Mouse (Mus musculus) heart, postnatal 0 days (tissue): ENCODE data around the gene Ralb.

Experiments
- CTCF ChIP-seq: IDR thresholded peaks from 2 replicates; pipeline ENCODE4 v1.5.1; 2016; ENCODE audit warnings: antibody characterized with exemption, control low read depth, low read depth
- EP300 ChIP-seq: IDR thresholded peaks from 2 replicates; pipeline ENCODE4 v1.6.1; 2016; ENCODE audit warnings: antibody characterized with exemption, low read depth

DNA sequence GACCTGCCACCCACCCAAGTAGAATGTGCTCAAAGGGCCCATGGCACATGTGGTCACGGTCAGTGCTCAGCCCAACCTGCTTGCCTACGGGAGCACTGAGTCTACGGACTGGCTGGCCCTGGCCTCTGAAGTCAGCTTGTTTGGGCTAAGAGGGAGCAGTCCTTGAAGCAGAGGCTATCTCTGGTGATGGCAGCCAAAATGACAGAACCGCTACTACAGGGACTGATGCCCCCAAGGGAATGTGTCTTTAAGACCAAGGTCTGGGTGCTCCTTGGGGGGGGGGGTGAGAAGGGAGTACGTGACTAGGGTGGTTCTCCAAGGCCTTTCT is 47.1 kb downstream of the Ralb start:
- TF ChIP-seq CTCF (no peak), EP300 (no peak)
